ENCODE assay signal across 7 mouse cellular contexts in the genomic region with DNA sequence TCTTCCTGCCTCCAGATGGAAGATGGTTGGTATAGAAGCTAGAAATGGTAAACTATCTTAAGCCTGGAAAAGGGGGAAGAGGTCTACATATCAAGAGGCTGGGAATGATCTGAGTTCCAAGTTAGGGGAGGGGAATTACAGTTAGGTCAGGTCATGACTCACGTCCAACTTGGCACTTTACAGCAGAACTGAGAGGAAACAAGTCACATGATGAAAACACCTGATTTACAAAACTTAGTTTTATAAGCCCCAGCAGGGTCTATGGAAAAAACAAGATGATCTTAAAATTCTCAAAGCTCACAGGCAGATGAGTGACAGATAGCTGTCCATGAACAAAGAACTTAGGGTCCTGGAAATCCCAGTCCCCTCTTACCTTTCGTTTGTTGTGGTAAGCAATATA. TPM values are rescaled to one million over a fixed set of nuclear protein-coding genes. Genes with fewer than 3 reads are reported as not detected.
DNase-seq lines count a peak whose midpoint lies in the region; ATAC-seq lines count a peak whose summit lies in the region.

No protein-coding gene starts in this region.

- H3K9me3 ChIP-seq in neural tube, embryonic 11.5 days (ENCODE audit: control insufficient read depth, low read length) = no peaks in the 10 kb centered on the region
- H3K9me3 ChIP-seq in forebrain, embryonic 11.5 days (ENCODE audit: control insufficient read depth, low read length) = no peaks in the 10 kb centered on the region
- no peaks in the 10 kb centered on the region for H3K9me3 ChIP-seq in liver, embryonic 11.5 days (ENCODE audit: control insufficient read depth, low read length)

- H3K4me3 ChIP-seq in neural tube, embryonic 11.5 days (ENCODE audit: low read depth, low read length) = peak overlapping the region; percentile 52
- peak overlapping the region; percentile 60 for H3K4me3 ChIP-seq in forebrain, embryonic 11.5 days (ENCODE audit: low read depth, low read length)
- peak overlapping the region; percentile 90 for H3K4me3 ChIP-seq in liver, embryonic 11.5 days (ENCODE audit: low read depth, low read length)

- no peak for DNase-seq in neural tube, embryonic 11.5 days (ENCODE audit: low spot score)
- DNase-seq in neural tube, embryonic 10.5 days (ENCODE audit: extremely low spot score, low spot score) = no peak
- no peak for DNase-seq in forebrain, embryonic 11.5 days (ENCODE audit: low spot score)
- no peak for DNase-seq in liver, embryonic 11.5 days (ENCODE audit: low spot score)
- no peak for DNase-seq in urinary bladder, adult 18-20 months (ENCODE audit: low spot score in 2 of 2)
- DNase-seq in left cerebral cortex, adult 8-10 months (ENCODE audit: low spot score in 2 of 2) = no peak

- no peaks in the 10 kb centered on the region for H3K27me3 ChIP-seq in neural tube, embryonic 11.5 days (ENCODE audit: control insufficient read depth, insufficient read depth, low read length)
- H3K27me3 ChIP-seq in forebrain, embryonic 11.5 days (ENCODE audit: control insufficient read depth, insufficient read depth, low read length) = no peaks in the 10 kb centered on the region
- H3K27me3 ChIP-seq in liver, embryonic 11.5 days (replicated peaks; ENCODE audit: control insufficient read depth, insufficient read depth, low read length) = no peaks in the 10 kb centered on the region

- no peak for ATAC-seq in neural tube, embryonic 11.5 days (ENCODE audit: insufficient read depth, low FRiP score, low TSS enrichment)
- no peak for ATAC-seq in forebrain, embryonic 11.5 days (replicated peaks; ENCODE audit: low FRiP score)
- ATAC-seq in liver, embryonic 11.5 days (replicated peaks; ENCODE audit: low FRiP score) = no peak
- ATAC-seq in frontal cortex, adult (ENCODE audit: low TSS enrichment) = no peak

- peak overlapping the region; percentile 61 for H3K9ac ChIP-seq in neural tube, embryonic 11.5 days (ENCODE audit: low read length)
- H3K9ac ChIP-seq in forebrain, embryonic 11.5 days (ENCODE audit: low read length) = peak overlapping the region; percentile 63; the same call in 1 of the 2 replicates
- H3K9ac ChIP-seq in liver, embryonic 11.5 days (ENCODE audit: low read depth, low read length) = peak overlapping the region; percentile 78

- H3K4me1 ChIP-seq in neural tube, embryonic 11.5 days (ENCODE audit: control insufficient read depth, insufficient read depth, low read length) = peaks cover 11% of the 10 kb centered on the region
- H3K4me1 ChIP-seq in forebrain, embryonic 11.5 days (replicated peaks; ENCODE audit: control insufficient read depth, insufficient read depth, low read length) = peaks cover 8% of the 10 kb centered on the region; the same call in 1 of the 2 replicates
- peaks cover 25% of the 10 kb centered on the region for H3K4me1 ChIP-seq in liver, embryonic 11.5 days (replicated peaks; ENCODE audit: control insufficient read depth, insufficient read depth, low read length)

- 71% methylated on average over 2 of the region's 2 CpGs for WGBS in neural tube, embryonic 11.5 days
- 79% methylated on average over 2 of the region's 2 CpGs for WGBS in forebrain, embryonic 11.5 days
- 46% methylated on average over 2 of the region's 2 CpGs for WGBS in liver, embryonic 11.5 days

- H3K36me3 ChIP-seq in neural tube, embryonic 11.5 days (ENCODE audit: control insufficient read depth, insufficient read depth, low read length) = no peaks in the 10 kb centered on the region
- H3K36me3 ChIP-seq in forebrain, embryonic 11.5 days (ENCODE audit: control insufficient read depth, insufficient read depth, low read length) = peaks cover 2% of the 10 kb centered on the region; the same call in 1 of the 2 replicates
- H3K36me3 ChIP-seq in liver, embryonic 11.5 days (ENCODE audit: control insufficient read depth, insufficient read depth, low read length) = peaks cover 8% of the 10 kb centered on the region

- peak overlapping the region; percentile 70 for H3K4me2 ChIP-seq in neural tube, embryonic 11.5 days (ENCODE audit: low read depth)
- H3K4me2 ChIP-seq in forebrain, embryonic 11.5 days (ENCODE audit: low read depth, low read length, severe bottlenecking) = peak overlapping the region; percentile 88
- H3K4me2 ChIP-seq in liver, embryonic 11.5 days = peak overlapping the region; percentile 97

- H3K27ac ChIP-seq in neural tube, embryonic 11.5 days (ENCODE audit: low read depth, low read length) = no peak overlapping the region
- H3K27ac ChIP-seq in forebrain, embryonic 11.5 days (ENCODE audit: low read depth, low read length) = no peak overlapping the region
- H3K27ac ChIP-seq in liver, embryonic 11.5 days (ENCODE audit: low read depth, low read length) = no peak overlapping the region

RNA-seq across cellular contexts. Expression of gene Tgoln1, which starts 1.6 kb away (rescaled TPM):
- 43.3 and 44.1 TPM in 2 replicates for polyA plus RNA-seq in neural tube, embryonic 11.5 days (2014; fragmentation: Nextera tagmentation; extraction: Ambion mirVana)
- polyA plus RNA-seq in forebrain, embryonic 11.5 days (2014; fragmentation: Nextera tagmentation; extraction: Ambion mirVana) = 34.1 and 35.1 TPM in 2 replicates
- 28.4 and 30.3 TPM in 2 replicates for polyA plus RNA-seq in liver, embryonic 11.5 days (2014; fragmentation: Nextera tagmentation; extraction: Ambion mirVana)
- total RNA-seq in left cerebral cortex, adult 8-10 months (2022) = 100 to 1,000 TPM in 2 of 4 experiments, 10 to 100 TPM in 2; 93.0 to 104 (median 99.0) TPM

RNA-seq across cellular contexts. Expression of gene Retsat, which starts 16.9 kb away (rescaled TPM):
- 7.1 and 7.7 TPM in 2 replicates for polyA plus RNA-seq in neural tube, embryonic 11.5 days (2014; fragmentation: Nextera tagmentation; extraction: Ambion mirVana)
- 5.3 and 6.3 TPM in 2 replicates for polyA plus RNA-seq in forebrain, embryonic 11.5 days (2014; fragmentation: Nextera tagmentation; extraction: Ambion mirVana)
- 26.0 and 28.4 TPM in 2 replicates for polyA plus RNA-seq in liver, embryonic 11.5 days (2014; fragmentation: Nextera tagmentation; extraction: Ambion mirVana)
- 10 to 100 TPM; 66.8 to 72.4 (median 68.4) TPM for total RNA-seq in left cerebral cortex, adult 8-10 months (2022)

RNA-seq across cellular contexts. Expression of gene Elmod3, which starts 16.9 kb away (rescaled TPM):
- 16.5 and 17.0 TPM in 2 replicates for polyA plus RNA-seq in neural tube, embryonic 11.5 days (2014; fragmentation: Nextera tagmentation; extraction: Ambion mirVana)
- 15.8 and 16.5 TPM in 2 replicates for polyA plus RNA-seq in forebrain, embryonic 11.5 days (2014; fragmentation: Nextera tagmentation; extraction: Ambion mirVana)
- polyA plus RNA-seq in liver, embryonic 11.5 days (2014; fragmentation: Nextera tagmentation; extraction: Ambion mirVana) = 12.3 and 13.4 TPM in 2 replicates
- 10 to 100 TPM; 21.1 to 26.4 (median 24.0) TPM for total RNA-seq in left cerebral cortex, adult 8-10 months (2022)
